Mouse (Mus musculus) neural tube, embryonic 12.5 days (tissue): ENCODE measurements at regions not wholly inside any gene's neighbourhood (a gene's known extent, or its start where the extent isn't known, plus 50 kb on each side); places are given as distances from the start of the nearest gene placed in this dataset.

ENCODE experiments used
- ATAC-seq: fragments of 200-750 bp; cut with Nextera tagmentation; 2 replicates; pipeline ENCODE4 v1.8.0; 2017; ENCODE audit warnings: low read depth, mild to moderate bottlenecking, moderate TSS enrichment, moderate library complexity; ENCODE audit not compliant: low FRiP score
- H3K27ac ChIP-seq: fragments of 300-500 bp; sonication (generic); 2 replicates; pipeline ENCODE4 v1.5.1; 2016
- H3K27me3 ChIP-seq: fragments of 300-500 bp; sonication (generic); replicated peaks from 2 replicates; pipeline ENCODE4 v1.6.1; 2016; ENCODE audit warnings: mild to moderate bottlenecking
- H3K36me3 ChIP-seq: fragments of 300-500 bp; sonication (generic); 2 replicates; pipeline ENCODE4 v1.6.1; 2016; ENCODE audit warnings: mild to moderate bottlenecking
- H3K4me1 ChIP-seq: fragments of 300-500 bp; sonication (generic); 2 replicates; pipeline ENCODE4 v1.6.1; 2016
- H3K4me2 ChIP-seq: fragments of 300-500 bp; sonication (generic); replicated peaks from 2 replicates; pipeline ENCODE4 v1.6.1; 2016; ENCODE audit warnings: mild to moderate bottlenecking
- H3K4me3 ChIP-seq: fragments of 300-500 bp; sonication (generic); 2 replicates; pipeline ENCODE4 v1.5.1; 2016
- H3K9ac ChIP-seq: fragments of 300-500 bp; sonication (generic); 2 replicates; pipeline ENCODE4 v1.6.1; 2016; ENCODE audit warnings: mild to moderate bottlenecking
- H3K9me3 ChIP-seq: fragments of 300-500 bp; sonication (generic); 2 replicates; pipeline ENCODE4 v1.6.1; 2016; ENCODE audit warnings: mild to moderate bottlenecking
- WGBS: fragments of 180-500 bp; shearing (Covaris S2); methylation state at CpG from one replicate; pipeline ENCODE4 v1.1.7; 2016; 5-methylcytosine and 5-hydroxymethylcytosine counted together

DNA sequence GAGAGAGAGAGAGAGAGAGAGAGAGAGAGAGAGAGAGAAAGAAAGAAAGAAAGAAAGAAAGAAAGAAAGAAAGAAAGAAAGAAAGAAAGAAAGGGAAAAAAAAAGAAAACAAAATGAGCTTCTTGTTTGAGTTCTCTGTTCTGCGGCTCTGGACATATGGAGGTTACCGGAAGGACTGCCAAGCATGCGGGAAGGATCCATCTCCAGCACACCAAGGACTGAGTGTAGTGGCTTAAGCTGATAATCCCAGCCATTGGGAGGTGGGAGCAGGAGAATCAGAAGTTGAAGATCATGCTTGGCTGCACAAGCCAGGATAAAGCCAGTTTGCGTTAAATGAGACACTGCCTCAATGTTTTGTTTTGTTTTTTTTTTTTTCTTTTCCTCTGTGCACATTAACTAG lies 897.8 kb downstream of the Cdh8 start:
- Histone ChIP-seq H3K27me3 (no peaks in the 10 kb centered on the region), H3K9me3 (no peaks in the 10 kb centered on the region), H3K9ac (no peak overlapping the region), H3K4me3 (no peak overlapping the region), H3K27ac (no peak overlapping the region), H3K4me1 (no peaks in the 10 kb centered on the region), H3K36me3 (no peaks in the 10 kb centered on the region), H3K4me2 (no peak overlapping the region)
- WGBS: 84% methylated on average over 4 of the region's 4 CpGs
- ATAC-seq: no peak

DNA sequence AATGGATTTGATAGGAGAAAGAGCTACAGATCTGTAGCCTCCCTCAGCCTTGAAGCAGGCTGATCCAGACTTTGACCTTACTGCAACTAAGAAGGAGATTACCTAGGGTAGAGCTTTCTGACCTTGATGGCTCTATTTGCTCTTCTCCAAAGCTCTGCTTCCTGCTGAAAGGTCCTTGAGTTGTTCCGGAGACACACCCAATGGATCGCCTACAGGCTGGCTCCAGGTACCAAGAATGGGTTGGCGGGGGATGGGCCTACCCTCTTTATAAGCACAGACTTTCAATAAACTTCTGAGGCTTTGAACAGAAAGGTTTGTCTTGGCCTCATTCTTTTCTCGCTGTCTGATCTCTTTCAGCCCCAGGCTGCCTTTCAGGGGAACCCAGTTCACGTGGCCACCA lies 901.0 kb downstream of the Cdh8 start:
- Histone ChIP-seq H3K27me3 (no peaks in the 10 kb centered on the region), H3K4me1 (no peaks in the 10 kb centered on the region), H3K4me3 (no peak overlapping the region), H3K9ac (no peak overlapping the region), H3K9me3 (no peaks in the 10 kb centered on the region), H3K36me3 (no peaks in the 10 kb centered on the region), H3K27ac (no peak overlapping the region), H3K4me2 (no peak overlapping the region)
- WGBS: 84% methylated on average over 5 of the region's 5 CpGs
- ATAC-seq: no peak

DNA sequence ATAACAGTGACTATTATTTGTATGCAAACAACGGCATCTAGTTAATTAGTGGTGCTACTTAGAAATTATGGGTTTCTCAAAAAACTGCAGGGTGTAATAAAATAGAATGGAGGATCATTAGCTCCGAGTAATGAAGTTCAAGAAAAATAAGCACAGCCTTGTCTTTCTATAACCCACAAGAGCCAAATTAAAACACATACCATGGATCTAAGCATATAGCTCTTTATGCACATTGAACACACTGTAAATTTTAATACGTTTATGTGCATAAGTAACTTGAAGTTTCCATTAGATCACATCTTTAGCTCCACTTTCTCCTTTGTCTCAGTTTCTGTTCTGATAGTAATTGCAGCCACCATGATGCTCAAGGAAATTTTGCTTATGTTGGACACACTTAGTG lies 919.5 kb downstream of the Cdh8 start:
- Histone ChIP-seq H3K4me3 (no peak overlapping the region), H3K9ac (no peak overlapping the region), H3K36me3 (no peaks in the 10 kb centered on the region), H3K4me2 (no peak overlapping the region), H3K4me1 (no peaks in the 10 kb centered on the region), H3K9me3 (no peaks in the 10 kb centered on the region), H3K27ac (no peak overlapping the region), H3K27me3 (no peaks in the 10 kb centered on the region)
- 77% methylated on average over 3 of the region's 3 CpGs for WGBS
- no peak for ATAC-seq

DNA sequence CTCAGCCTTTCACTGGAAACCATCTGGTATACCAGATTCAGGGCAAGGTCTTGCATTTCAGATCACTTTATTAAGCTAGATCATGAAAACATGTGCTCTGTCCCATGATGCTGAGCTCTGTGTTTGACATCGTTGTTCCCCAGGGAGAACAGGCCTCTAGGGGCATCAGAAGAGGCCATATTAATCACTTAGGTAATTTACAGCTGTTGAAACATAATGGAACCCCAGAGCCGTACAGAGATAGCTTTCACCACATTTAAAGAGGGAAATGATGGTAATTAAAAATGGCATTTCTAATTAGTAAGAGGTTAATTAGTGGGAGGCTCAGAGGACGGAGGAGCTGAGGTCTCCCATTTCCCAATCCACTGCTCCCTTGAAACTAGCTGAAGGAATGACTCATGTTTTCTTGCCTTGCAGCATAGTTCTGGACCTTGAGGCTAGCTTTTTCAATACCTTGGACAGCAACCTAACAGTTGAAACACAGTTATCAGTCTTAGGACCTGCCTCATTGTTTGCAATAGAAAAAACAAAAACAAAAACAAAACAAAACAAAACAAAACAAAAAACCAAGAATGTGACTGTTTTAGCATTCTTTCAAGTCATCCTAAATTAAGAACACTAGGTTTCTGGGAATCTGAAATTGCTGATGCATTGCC lies 952.8 kb downstream of the Cdh8 start:
- Histone ChIP-seq H3K27me3 (no peaks in the 10 kb centered on the region), H3K9ac (no peak overlapping the region), H3K9me3 (no peaks in the 10 kb centered on the region), H3K4me1 (no peaks in the 10 kb centered on the region), H3K4me2 (no peak overlapping the region), H3K27ac (no peak overlapping the region), H3K4me3 (no peak overlapping the region), H3K36me3 (no peaks in the 10 kb centered on the region)
- WGBS: 42% methylated on average over 3 of the region's 3 CpGs
- peak; percentile 41 for ATAC-seq

DNA sequence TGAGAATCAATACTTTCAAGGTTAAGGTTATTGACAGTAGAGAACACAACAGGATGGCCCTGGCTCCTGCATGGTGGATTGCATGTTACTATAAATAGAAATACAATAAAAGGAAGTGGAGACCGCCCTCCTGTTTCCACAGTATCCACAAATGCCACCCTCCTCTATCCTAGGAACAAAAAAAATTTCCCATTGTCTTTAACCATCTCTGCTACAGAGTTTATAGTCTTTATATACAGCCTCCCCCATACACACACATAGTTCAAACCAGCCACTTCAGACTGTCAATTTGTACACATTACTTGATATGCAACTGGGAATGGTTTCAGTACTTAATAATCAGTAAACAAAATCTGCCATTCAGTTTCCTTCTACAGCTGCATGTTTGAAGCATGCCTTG lies 960.7 kb downstream of the Cdh8 start:
- H3K36me3 ChIP-seq: no peaks in the 10 kb centered on the region
- H3K4me1 ChIP-seq: no peaks in the 10 kb centered on the region
- 88% methylated on average over 1 of the region's 1 CpGs for WGBS
- H3K4me2 ChIP-seq: no peak overlapping the region
- H3K9ac ChIP-seq: no peak overlapping the region
- ATAC-seq: no peak
- H3K9me3 ChIP-seq: no peaks in the 10 kb centered on the region
- H3K27me3 ChIP-seq: no peaks in the 10 kb centered on the region
- no peak overlapping the region for H3K4me3 ChIP-seq
- no peak overlapping the region for H3K27ac ChIP-seq
